Mouse (Mus musculus): ENCODE data around the gene Acsbg2. TPM values are rescaled to one million over a fixed set of nuclear protein-coding genes. Genes with fewer than 3 reads are reported as not detected.

Acsbg2 gene
- total RNA-seq, 2 experiments from 2014 or later = not detected

- DNase-seq = no peak
- intact Hi-C loops (cut with DNase I) = no loop called here
Observed at GRCm38 (mm10) chr17:56874936-56875651, 847 bp upstream of the Acsbg2 start, which contains the start of gene 1700061G19Rik. TSS of gene 1700061G19Rik (plus strand) at chr17:56875477.

- no peak for DNase-seq
- intact Hi-C loops (cut with DNase I) = no loop called here
Observed at GRCm38 (mm10) chr17:56872512-56872911, 1.7 kb downstream of the Acsbg2 start.

- DNase-seq = no peak
- intact Hi-C loops (cut with DNase I) = no loop called here
Observed at GRCm38 (mm10) chr17:56871767-56872166, 2.5 kb downstream of the Acsbg2 start.

GRCm38 (mm10) chr17:56870287-56870953 lies 3.8 kb downstream of the Acsbg2 start:
- intact Hi-C loops (cut with DNase I) = no loop called here
- no peak for DNase-seq

GRCm38 (mm10) chr17:56869481-56869977 lies 4.7 kb downstream of the Acsbg2 start:
- intact Hi-C loops (cut with DNase I) = no loop called here
- no peak for DNase-seq

GRCm38 (mm10) chr17:56866071-56866470 lies 8.2 kb downstream of the Acsbg2 start:
- DNase-seq = no peak
- intact Hi-C loops (cut with DNase I) = no loop called here

- intact Hi-C loops (cut with DNase I) = no loop called here
- no peak for DNase-seq
Observed at GRCm38 (mm10) chr17:56861197-56861596, 13.1 kb downstream of the Acsbg2 start.

GRCm38 (mm10) chr17:56858922-56859321 lies 15.3 kb downstream of the Acsbg2 start:
- no peak for DNase-seq
- intact Hi-C loops (cut with DNase I) = loop anchor here (1.0 to 2.0 kb wide), 2 partner anchors 29 to 50 kb away; no protein-coding TSS in a partner anchor

GRCm38 (mm10) chr17:56858216-56858615 lies 16.0 kb downstream of the Acsbg2 start:
- intact Hi-C loops (cut with DNase I) = loop anchor here (1.0 to 2.0 kb wide), 2 partner anchors 28 to 49 kb away; no protein-coding TSS in a partner anchor
- DNase-seq = peak; percentile 47 to 52

- intact Hi-C loops (cut with DNase I) = no loop called here
- DNase-seq = no peak
Observed at GRCm38 (mm10) chr17:56855421-56855820, 18.8 kb downstream of the Acsbg2 start.

GRCm38 (mm10) chr17:56851167-56851566 lies 23.1 kb downstream of the Acsbg2 start:
- no peak for DNase-seq
- intact Hi-C loops (cut with DNase I) = no loop called here

- DNase-seq = no peak
- intact Hi-C loops (cut with DNase I) = no loop called here
Observed at GRCm38 (mm10) chr17:56849710-56850109, 24.5 kb downstream of the Acsbg2 start.

GRCm38 (mm10) chr17:56848785-56849184 lies 25.5 kb downstream of the Acsbg2 start:
- intact Hi-C loops (cut with DNase I) = no loop called here
- no peak for DNase-seq

GRCm38 (mm10) chr17:56843678-56844077 lies 30.6 kb downstream of the Acsbg2 start:
- DNase-seq = no peak
- intact Hi-C loops (cut with DNase I) = no loop called here

- no peak for DNase-seq
- intact Hi-C loops (cut with DNase I) = no loop called here
Observed at GRCm38 (mm10) chr17:56842173-56842572, 32.1 kb downstream of the Acsbg2 start.

- no peak for DNase-seq
- intact Hi-C loops (cut with DNase I) = no loop called here
Observed at GRCm38 (mm10) chr17:56840524-56840923, 33.7 kb downstream of the Acsbg2 start.

GRCm38 (mm10) chr17:56836336-56836735 lies 37.9 kb downstream of the Acsbg2 start:
- no peak for DNase-seq
- intact Hi-C loops (cut with DNase I) = no loop called here

GRCm38 (mm10) chr17:56833381-56833780 lies 40.9 kb downstream of the Acsbg2 start:
- no peak for DNase-seq
- intact Hi-C loops (cut with DNase I) = no loop called here

GRCm38 (mm10) chr17:56832918-56833317 lies 41.3 kb downstream of the Acsbg2 start:
- no peak for DNase-seq
- intact Hi-C loops (cut with DNase I) = no loop called here

- DNase-seq = peak; percentile 96 to 99
- intact Hi-C loops (cut with DNase I) = no loop called here
Observed at GRCm38 (mm10) chr17:56831111-56831816, 43.0 kb downstream of the Acsbg2 start.
